Mouse (Mus musculus) olfactory bulb, adult 2 months (tissue): ENCODE results near the gene Rnaset2b. TPM values are rescaled to one million over a fixed set of nuclear protein-coding genes. Genes with fewer than 3 reads are reported as not detected.
"Not testable (repeated sequence)": the region's sequence is repeated elsewhere in the genome, so short reads cannot be mapped to it uniquely, and the experiment has no call there.

Source experiments
- H3K27ac ChIP-seq: fragments of 200-500 bp; 2 replicates; pipeline ENCODE4 v1.5.1; 2012; ENCODE audit warnings: low read depth, low read length; ENCODE audit not compliant: insufficient read depth
- H3K4me1 ChIP-seq: fragments of 200-500 bp; 2 replicates; pipeline ENCODE4 v1.6.1; 2012; ENCODE audit warnings: low read length; ENCODE audit not compliant: control insufficient read depth, insufficient read depth
- H3K4me3 ChIP-seq: fragments of 200-500 bp; 2 replicates; pipeline ENCODE4 v1.5.1; 2012; ENCODE audit warnings: mild to moderate bottlenecking, low read depth, low read length, moderate library complexity; ENCODE audit not compliant: insufficient read depth
- WGBS: fragments of 180-500 bp; shearing (Covaris S2); methylation state at CpG from one replicate; pipeline ENCODE4 v1.1.7; 2018; 5-methylcytosine and 5-hydroxymethylcytosine counted together
- polyA plus RNA-seq: library from polyadenylated mRNA; stranded (reverse); fragments of >200 nt; gene quantifications from 2 replicates; pipeline ENCODE4 v1.2.4, GENCODE M21; 2012; ENCODE audit warnings: low replicate concordance; ENCODE audit not compliant: missing spikeins, insufficient read depth, insufficient read length

The Rnaset2b gene
- not detected in 2 replicates for polyA plus RNA-seq

GRCm38 (mm10) chr17:6970334-6970733 lies at the start of gene Rnaset2b:
Rnaset2b (plus strand) TSS chr17:6970634.
- H3K4me1 ChIP-seq, H3K27ac ChIP-seq, H3K4me3 ChIP-seq: not testable (repeated sequence)
- WGBS = 100% methylated on average over 1 of the region's 8 CpGs

DNA sequence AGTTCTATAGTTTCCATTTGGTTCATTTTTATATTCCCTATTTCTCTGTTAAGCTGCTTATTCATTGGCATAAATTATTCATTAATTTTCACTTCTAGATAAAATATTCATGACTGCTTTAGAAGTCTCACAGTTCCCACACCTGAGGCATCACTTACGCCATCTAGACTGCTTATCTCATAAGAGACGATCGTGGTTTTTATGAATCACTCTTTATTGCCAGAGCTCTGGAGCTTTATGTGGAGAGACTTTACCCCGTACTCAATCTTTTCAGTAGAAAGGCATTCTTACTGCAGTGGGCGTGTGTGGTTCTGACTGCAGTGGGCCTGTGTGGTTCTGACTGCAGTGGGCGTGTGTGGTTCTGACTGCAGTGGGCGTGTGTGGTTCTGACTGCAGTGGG lies 38.8 kb upstream of the Rnaset2b start:
- H3K4me3 ChIP-seq, H3K27ac ChIP-seq, H3K4me1 ChIP-seq: not testable (repeated sequence)
- WGBS = 86% methylated on average over 7 of the region's 7 CpGs

GRCm38 (mm10) chr17:6942560-6942959 lies 27.9 kb upstream of the Rnaset2b start:
- not testable (repeated sequence) for H3K4me3 ChIP-seq, H3K4me1 ChIP-seq, H3K27ac ChIP-seq
- no CpG with 5 or more reads among the region's 4 CpGs for WGBS

GRCm38 (mm10) chr17:6947637-6947983 lies 22.8 kb upstream of the Rnaset2b start:
- not testable (repeated sequence) for H3K27ac ChIP-seq, H3K4me1 ChIP-seq
- H3K4me3 ChIP-seq = peak overlapping the region; percentile 52
- WGBS = no CpG with 5 or more reads among the region's 8 CpGs

DNA sequence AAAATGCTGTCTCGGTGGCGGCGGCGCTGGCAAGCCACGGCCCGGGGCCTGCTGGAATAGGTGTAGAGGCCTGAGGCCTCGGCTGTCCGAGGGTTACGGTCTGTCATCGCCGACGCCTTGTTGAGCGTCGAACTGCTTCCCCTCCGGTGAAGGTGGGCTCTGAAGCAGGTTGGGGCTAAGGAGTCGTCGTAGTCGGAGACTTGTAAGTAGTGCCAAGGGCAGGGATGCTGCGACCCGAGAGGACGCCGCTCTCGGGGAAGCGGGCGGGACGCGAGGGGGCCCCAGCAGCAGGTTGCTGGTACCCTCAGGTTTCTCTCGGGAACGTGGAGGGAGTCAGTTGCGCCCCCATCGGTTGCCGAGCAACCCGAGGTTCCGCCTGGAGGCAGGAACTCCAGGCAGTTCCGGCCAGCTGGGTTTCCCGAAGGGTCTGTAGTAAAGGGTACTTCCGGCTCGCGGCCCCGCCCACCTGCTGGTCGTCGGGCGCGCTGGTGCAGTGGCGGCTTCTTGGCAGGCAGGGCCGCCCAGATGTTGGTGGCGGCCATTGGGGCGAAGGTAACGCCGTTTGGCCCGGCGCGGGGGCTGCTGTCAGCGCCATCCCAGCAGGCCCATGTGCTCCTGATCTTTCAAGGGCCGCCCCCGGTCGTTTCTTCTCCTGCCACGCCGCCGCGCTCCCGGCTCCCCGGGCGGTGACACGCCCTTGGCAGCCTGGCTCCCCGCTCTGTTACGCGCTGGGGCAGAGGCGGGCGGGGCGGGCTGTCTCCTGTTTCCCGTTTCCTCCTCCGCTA lies 22.3 kb upstream of the Rnaset2b start, which contains the start of gene Rsph3b:
Gene Rsph3b, minus strand, starts transcription at position 699 of the 785 bp plus-strand sequence.
- H3K4me3 ChIP-seq = peak within 1 kb of the TSS; percentile 52
- H3K27ac ChIP-seq = not testable (repeated sequence)
- under 1% methylated on average over 73 of the region's 73 CpGs for WGBS

GRCm38 (mm10) chr17:6948769-6949228 lies 21.6 kb upstream of the Rnaset2b start:
- not testable (repeated sequence) for H3K4me1 ChIP-seq, H3K27ac ChIP-seq
- peak overlapping the region; percentile 52 for H3K4me3 ChIP-seq
- WGBS = 6% methylated on average over 9 of the region's 9 CpGs

More for the DNA sequence above, 22.3 kb upstream of the Rnaset2b start, which contains the start of gene Rsph3b:
- H3K4me1 ChIP-seq = not testable (repeated sequence)

- 82% methylated on average over 7 of the region's 8 CpGs for WGBS
Observed at GRCm38 (mm10) chr17:6958881-6959280, 11.6 kb upstream of the Rnaset2b start.

GRCm38 (mm10) chr17:6959543-6960259 lies 10.7 kb upstream of the Rnaset2b start:
- H3K27ac ChIP-seq, H3K4me3 ChIP-seq, H3K4me1 ChIP-seq: not testable (repeated sequence)
- WGBS = 48% methylated on average over 5 of the region's 6 CpGs

More at GRCm38 (mm10) chr17:6958881-6959280, 11.6 kb upstream of the Rnaset2b start:
- not testable (repeated sequence) for H3K27ac ChIP-seq, H3K4me3 ChIP-seq, H3K4me1 ChIP-seq

GRCm38 (mm10) chr17:6960349-6960748 lies 10.1 kb upstream of the Rnaset2b start:
- under 1% methylated on average over 12 of the region's 12 CpGs for WGBS
- H3K27ac ChIP-seq, H3K4me1 ChIP-seq: not testable (repeated sequence)
- peak overlapping the region; percentile 58; the same call in 1 of the 2 replicates for H3K4me3 ChIP-seq

DNA sequence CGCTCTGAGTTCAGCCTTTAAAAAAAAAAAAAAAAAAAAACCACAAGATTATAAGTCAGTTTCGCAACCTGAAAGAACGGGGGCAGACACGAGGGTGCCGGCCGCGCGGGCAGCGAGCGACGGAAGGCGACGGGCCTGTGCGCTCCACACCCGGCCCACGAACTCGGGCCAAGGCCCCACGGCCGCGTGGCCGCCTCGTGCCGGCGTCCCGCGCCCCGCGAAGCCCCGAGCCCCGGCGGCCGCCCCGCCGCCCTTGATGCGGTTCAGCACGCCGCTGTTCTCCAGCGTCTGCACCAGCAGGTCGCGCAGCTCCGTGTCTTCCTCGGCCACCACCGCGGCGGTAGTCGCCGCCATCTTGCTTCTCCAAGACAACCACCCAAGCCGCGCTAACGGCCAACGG lies 9.7 kb upstream of the Rnaset2b start, which contains the start of gene Tagap1:
Gene Tagap1, minus strand, starts transcription at position 381 of the 400 bp plus-strand sequence.
- H3K27ac ChIP-seq, H3K4me1 ChIP-seq: not testable (repeated sequence)
- H3K4me3 ChIP-seq = peak within 1 kb of the TSS; percentile 58
- under 1% methylated on average over 42 of the region's 51 CpGs for WGBS

- under 1% methylated on average over 20 of the region's 48 CpGs for whole genome bisulfite sequencing
- H3K4me3 ChIP-seq = peak overlapping the region; percentile 32
- not testable (repeated sequence) for H3K4me1 ChIP-seq, H3K27ac ChIP-seq
Observed at GRCm38 (mm10) chr17:6961181-6962000, 9.0 kb upstream of the Rnaset2b start.

DNA sequence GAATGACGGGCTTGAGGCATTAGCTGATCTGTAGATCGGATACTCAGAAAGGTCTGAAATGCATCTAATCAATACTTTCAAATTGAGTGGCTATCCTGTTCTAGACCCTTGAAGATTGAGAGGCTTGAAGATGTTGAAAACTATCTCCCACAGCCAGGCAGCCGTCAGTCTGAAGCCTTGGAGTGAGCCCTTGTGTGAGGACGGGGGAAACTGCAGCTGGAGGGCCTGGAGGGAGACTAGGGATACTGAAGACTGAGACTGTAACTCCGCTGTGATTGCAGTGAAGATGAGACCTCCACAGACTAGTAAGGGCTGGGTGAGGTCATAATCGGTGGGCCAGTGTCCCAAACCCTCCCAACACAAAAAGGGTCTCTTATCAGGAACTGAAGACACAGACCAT lies 8.1 kb upstream of the Rnaset2b start:
- H3K4me1 ChIP-seq, H3K27ac ChIP-seq, H3K4me3 ChIP-seq: not testable (repeated sequence)
- 87% methylated on average over 4 of the region's 6 CpGs for WGBS

- not testable (repeated sequence) for H3K4me1 ChIP-seq, H3K27ac ChIP-seq, H3K4me3 ChIP-seq
- 66% methylated on average over 4 of the region's 4 CpGs for WGBS
Observed at GRCm38 (mm10) chr17:6962936-6963335, 7.5 kb upstream of the Rnaset2b start.

- H3K4me3 ChIP-seq, H3K27ac ChIP-seq, H3K4me1 ChIP-seq: not testable (repeated sequence)
- WGBS = 10% methylated on average over 6 of the region's 6 CpGs
Observed at GRCm38 (mm10) chr17:6965364-6965763, 5.1 kb upstream of the Rnaset2b start.
